Mouse (Mus musculus) heart, embryonic 13.5 days (tissue): ENCODE measurements around the gene Snip1. TPM values are rescaled to one million over a fixed set of nuclear protein-coding genes. Genes with fewer than 3 reads are reported as not detected.

Experiments
- ATAC-seq: fragments of 200-750 bp; cut with Nextera tagmentation; 2 replicates; pipeline ENCODE4 v1.8.0; 2017; ENCODE audit warnings: moderate TSS enrichment; ENCODE audit not compliant: insufficient number of reproducible peaks, low FRiP score, low TSS enrichment; ENCODE audit errors: extremely low read depth
- H3K27ac ChIP-seq: fragments of 300-500 bp; sonication (generic); replicated peaks from 2 replicates; pipeline ENCODE4 v1.5.1; 2015; ENCODE audit warnings: moderate library complexity, mild to moderate bottlenecking, inconsistent platforms
- H3K27me3 ChIP-seq: fragments of 300-500 bp; sonication (generic); replicated peaks from 2 replicates; pipeline ENCODE4 v1.6.1; 2015; ENCODE audit warnings: mild to moderate bottlenecking, inconsistent platforms
- H3K36me3 ChIP-seq: fragments of 300-500 bp; sonication (generic); 2 replicates; pipeline ENCODE4 v1.6.1; 2015; ENCODE audit warnings: mild to moderate bottlenecking, inconsistent platforms
- H3K4me1 ChIP-seq: fragments of 300-500 bp; sonication (generic); 2 replicates; pipeline ENCODE4 v1.6.1; 2015; ENCODE audit warnings: inconsistent platforms
- H3K4me2 ChIP-seq: fragments of 300-500 bp; sonication (generic); 2 replicates; pipeline ENCODE4 v1.6.1; 2015; ENCODE audit warnings: inconsistent platforms, mild to moderate bottlenecking, moderate library complexity
- H3K4me3 ChIP-seq: fragments of 300-500 bp; sonication (generic); 2 replicates; pipeline ENCODE4 v1.5.1; 2015; ENCODE audit warnings: moderate library complexity, mild to moderate bottlenecking, inconsistent platforms
- H3K9ac ChIP-seq: fragments of 300-500 bp; sonication (generic); 2 replicates; pipeline ENCODE4 v1.6.1; 2015; ENCODE audit warnings: inconsistent platforms, mild to moderate bottlenecking, moderate library complexity
- H3K9me3 ChIP-seq: fragments of 300-500 bp; sonication (generic); 2 replicates; pipeline ENCODE4 v1.6.1; 2016; ENCODE audit warnings: inconsistent platforms
- WGBS: fragments of 180-500 bp; shearing (Covaris S2); methylation state at CpG from one replicate; pipeline ENCODE4 v1.1.7; 2015; ENCODE audit warnings: mixed read lengths; 5-methylcytosine and 5-hydroxymethylcytosine counted together
- polyA plus RNA-seq: library from polyadenylated mRNA; unstranded; fragments of >200 nt; fragmentation: Nextera tagmentation; extraction: Ambion mirVana; gene quantifications from 2 replicates; pipeline ENCODE4 v1.2.1, GENCODE M21; 2015

The Snip1 gene
- polyA plus RNA-seq, 1 experiment from 2014 or later, result 14.0 TPM

- 65% methylated on average over 9 of the region's 9 CpGs for WGBS
- no peaks in the 10 kb centered on the region for H3K9me3 ChIP-seq
- no peaks in the 10 kb centered on the region for H3K27me3 ChIP-seq
- H3K36me3 ChIP-seq, result peaks cover 58% of the 10 kb centered on the region
- H3K9ac ChIP-seq, result 0 out of 2 replicates have a peak overlapping the region, but pooled peaks have one; percentile 37
- no peak overlapping the region for H3K4me3 ChIP-seq
- H3K4me2 ChIP-seq, result no peak overlapping the region
- no peak for ATAC-seq
- peaks cover 6% of the 10 kb centered on the region; the same call in 1 of the 2 replicates for H3K4me1 ChIP-seq
- no peak overlapping the region; the same call in 1 of the 2 replicates for H3K27ac ChIP-seq
These were observed 38.9 kb downstream of the Snip1 start for GRCm38 (mm10) chr4:125105354-125105753.

- Histone ChIP-seq H3K4me1 (peaks cover 26% of the 10 kb centered on the region), H3K36me3 (peaks cover 22% of the 10 kb centered on the region), H3K27ac (no peak overlapping the region), H3K27me3 (no peaks in the 10 kb centered on the region), H3K4me2 (0 out of 2 replicates have a peak overlapping the region, but pooled peaks have one; percentile 10), H3K9me3 (no peaks in the 10 kb centered on the region), H3K9ac (peak overlapping the region; percentile 41; the same call in 1 of the 2 replicates), H3K4me3 (no peak overlapping the region)
- ATAC-seq, result no peak
- WGBS, result 13% methylated on average over 6 of the region's 6 CpGs
These were observed 48.2 kb downstream of the Snip1 start for GRCm38 (mm10) chr4:125114638-125115037.

GRCm38 (mm10) chr4:125115081-125115480 is 48.6 kb downstream of the Snip1 start:
- peak overlapping the region; percentile 41; the same call in 1 of the 2 replicates for H3K9ac ChIP-seq
- H3K27ac ChIP-seq, result no peak overlapping the region
- H3K4me2 ChIP-seq, result 0 out of 2 replicates have a peak overlapping the region, but pooled peaks have one; percentile 10
- H3K9me3 ChIP-seq, result no peaks in the 10 kb centered on the region
- H3K4me1 ChIP-seq, result peaks cover 26% of the 10 kb centered on the region
- H3K27me3 ChIP-seq, result no peaks in the 10 kb centered on the region
- peaks cover 22% of the 10 kb centered on the region for H3K36me3 ChIP-seq
- H3K4me3 ChIP-seq, result no peak overlapping the region
- WGBS, result 67% methylated on average over 4 of the region's 4 CpGs
- ATAC-seq, result no peak

- H3K9ac ChIP-seq, result no peak overlapping the region
- no peaks in the 10 kb centered on the region for H3K27me3 ChIP-seq
- H3K36me3 ChIP-seq, result peaks cover 22% of the 10 kb centered on the region
- H3K9me3 ChIP-seq, result no peaks in the 10 kb centered on the region
- no peak overlapping the region for H3K4me2 ChIP-seq
- H3K4me3 ChIP-seq, result no peak overlapping the region
- ATAC-seq, result no peak
- no peak overlapping the region for H3K27ac ChIP-seq
- peaks cover 26% of the 10 kb centered on the region for H3K4me1 ChIP-seq
- WGBS, result 43% methylated on average over 6 of the region's 6 CpGs
These were observed 49.2 kb downstream of the Snip1 start for GRCm38 (mm10) chr4:125115710-125116089.

GRCm38 (mm10) chr4:125116090-125116861 is 49.8 kb downstream of the Snip1 start:
- WGBS, result 73% methylated on average over 9 of the region's 9 CpGs
- H3K9ac ChIP-seq, result no peak overlapping the region
- H3K4me1 ChIP-seq, result peaks cover 26% of the 10 kb centered on the region
- H3K4me2 ChIP-seq, result no peak overlapping the region
- no peak overlapping the region for H3K27ac ChIP-seq
- peaks cover 20% of the 10 kb centered on the region for H3K36me3 ChIP-seq
- H3K27me3 ChIP-seq, result no peaks in the 10 kb centered on the region
- no peak overlapping the region for H3K4me3 ChIP-seq
- ATAC-seq, result no peak
- no peaks in the 10 kb centered on the region for H3K9me3 ChIP-seq

- peaks cover 16% of the 10 kb centered on the region for H3K36me3 ChIP-seq
- H3K4me2 ChIP-seq, result no peak overlapping the region
- H3K4me1 ChIP-seq, result peaks cover 21% of the 10 kb centered on the region
- 70% methylated on average over 13 of the region's 13 CpGs for WGBS
- ATAC-seq, result no peak
- no peak overlapping the region for H3K27ac ChIP-seq
- no peaks in the 10 kb centered on the region for H3K9me3 ChIP-seq
- no peaks in the 10 kb centered on the region for H3K27me3 ChIP-seq
- no peak overlapping the region for H3K9ac ChIP-seq
- H3K4me3 ChIP-seq, result no peak overlapping the region
These were observed 50.5 kb downstream of the Snip1 start for GRCm38 (mm10) chr4:125116929-125117328.

- Histone ChIP-seq H3K27ac (no peak overlapping the region), H3K4me1 (peaks cover 30% of the 10 kb centered on the region)
These were observed 51.4 kb downstream of the Snip1 start for GRCm38 (mm10) chr4:125117902-125118320.

GRCm38 (mm10) chr4:125119070-125119469 is 52.6 kb downstream of the Snip1 start:
- Histone ChIP-seq H3K36me3 (peaks cover 16% of the 10 kb centered on the region), H3K4me2 (no peak overlapping the region), H3K27me3 (no peaks in the 10 kb centered on the region), H3K4me3 (no peak overlapping the region), H3K9ac (no peak overlapping the region), H3K4me1 (peaks cover 41% of the 10 kb centered on the region), H3K27ac (no peak overlapping the region), H3K9me3 (no peaks in the 10 kb centered on the region)
- no peak for ATAC-seq
- WGBS, result 40% methylated on average over 10 of the region's 10 CpGs

More at GRCm38 (mm10) chr4:125117902-125118320, 51.4 kb downstream of the Snip1 start:
- no peak overlapping the region for H3K4me2 ChIP-seq
- WGBS, result 79% methylated on average over 7 of the region's 7 CpGs
- no peaks in the 10 kb centered on the region for H3K9me3 ChIP-seq
- no peak for ATAC-seq
- no peak overlapping the region for H3K9ac ChIP-seq
- H3K4me3 ChIP-seq, result no peak overlapping the region
- no peaks in the 10 kb centered on the region for H3K27me3 ChIP-seq
- peaks cover 16% of the 10 kb centered on the region for H3K36me3 ChIP-seq

- H3K4me3 ChIP-seq, result no peak overlapping the region
- H3K9me3 ChIP-seq, result no peaks in the 10 kb centered on the region
- peaks cover 16% of the 10 kb centered on the region for H3K36me3 ChIP-seq
- WGBS, result 85% methylated on average over 11 of the region's 11 CpGs
- H3K27me3 ChIP-seq, result no peaks in the 10 kb centered on the region
- no peak overlapping the region for H3K27ac ChIP-seq
- no peak for ATAC-seq
- H3K9ac ChIP-seq, result no peak overlapping the region
- H3K4me2 ChIP-seq, result no peak overlapping the region
- peaks cover 43% of the 10 kb centered on the region for H3K4me1 ChIP-seq
These were observed 53.2 kb downstream of the Snip1 start for GRCm38 (mm10) chr4:125119721-125120120.

- Histone ChIP-seq H3K9ac (peak overlapping the region; percentile 70), H3K9me3 (no peaks in the 10 kb centered on the region), H3K4me3 (no peak overlapping the region), H3K36me3 (peaks cover 16% of the 10 kb centered on the region), H3K27ac (peak overlapping the region; percentile 50; the same call in 1 of the 2 replicates), H3K4me2 (peak overlapping the region; percentile 37), H3K4me1 (peaks cover 46% of the 10 kb centered on the region), H3K27me3 (no peaks in the 10 kb centered on the region)
- ATAC-seq, result no peak
- 19% methylated on average over 16 of the region's 16 CpGs for WGBS
These were observed 56.2 kb downstream of the Snip1 start for GRCm38 (mm10) chr4:125122431-125123278.

- Histone ChIP-seq H3K4me2 (peak overlapping the region; percentile 37), H3K4me3 (no peak overlapping the region), H3K27ac (peak overlapping the region; percentile 50; the same call in 1 of the 2 replicates), H3K9me3 (no peaks in the 10 kb centered on the region), H3K36me3 (peaks cover 16% of the 10 kb centered on the region), H3K9ac (peak overlapping the region; percentile 70), H3K4me1 (peaks cover 51% of the 10 kb centered on the region), H3K27me3 (no peaks in the 10 kb centered on the region)
- WGBS, result 65% methylated on average over 7 of the region's 7 CpGs
- ATAC-seq, result no peak
These were observed 56.8 kb downstream of the Snip1 start for GRCm38 (mm10) chr4:125123279-125123671.
